Mouse (Mus musculus): ENCODE results near the gene Mif4gd.

GRCm38 (mm10) chr11:115628465-115629101 is 15.8 kb upstream of the Mif4gd start:
- TF ChIP-seq CTCF (IDR thresholded peaks at IDR 0.05; ENCODE audit: borderline replicate concordance, extremely low read depth, insufficient read depth, insufficient read length) (no peak), POLR2A (IDR thresholded peaks at IDR 0.05; ENCODE audit: borderline replicate concordance, extremely low read depth, insufficient read depth, insufficient read length, poor library complexity, severe bottlenecking) (no peak)

All from brain, embryonic 14.5 days (tissue).